Mouse (Mus musculus): ENCODE measurements around the gene Otulin.

The Otulin gene

GRCm38 (mm10) chr15:27578918-27579317, 51.6 kb downstream of the Otulin start:
- no peak for DNase-seq

GRCm38 (mm10) chr15:27577915-27578780, 52.3 kb downstream of the Otulin start:
- no peak for DNase-seq

- DNase-seq: no peak
Measured at GRCm38 (mm10) chr15:27576886-27577285, 53.6 kb downstream of the Otulin start.

- no peak for DNase-seq
Measured at GRCm38 (mm10) chr15:27575932-27576331, 54.6 kb downstream of the Otulin start.

GRCm38 (mm10) chr15:27574992-27575781, 55.3 kb downstream of the Otulin start:
- DNase-seq: no peak

GRCm38 (mm10) chr15:27571179-27571578, 59.3 kb downstream of the Otulin start:
- DNase-seq: no peak

GRCm38 (mm10) chr15:27570385-27570784, 60.1 kb downstream of the Otulin start:
- DNase-seq: no peak

GRCm38 (mm10) chr15:27569924-27570323, 60.6 kb downstream of the Otulin start:
- DNase-seq: no peak

GRCm38 (mm10) chr15:27568371-27568770, 62.1 kb downstream of the Otulin start:
- DNase-seq: no peak

- DNase-seq: no peak
Measured at GRCm38 (mm10) chr15:27567356-27567755, 63.1 kb downstream of the Otulin start.

GRCm38 (mm10) chr15:27565626-27566185, 64.8 kb downstream of the Otulin start:
- DNase-seq: no peak

GRCm38 (mm10) chr15:27564106-27565100, 66.1 kb downstream of the Otulin start:
- DNase-seq: no peak

GRCm38 (mm10) chr15:27560315-27560714, 70.2 kb downstream of the Otulin start:
- no peak for DNase-seq

GRCm38 (mm10) chr15:27558456-27559147, 71.9 kb downstream of the Otulin start:
- DNase-seq: no peak

GRCm38 (mm10) chr15:27553554-27553953, 76.9 kb downstream of the Otulin start:
- DNase-seq: no peak

- no peak for DNase-seq
Measured at GRCm38 (mm10) chr15:27552129-27552700, 78.3 kb downstream of the Otulin start.

GRCm38 (mm10) chr15:27551117-27552114, 79.1 kb downstream of the Otulin start:
- DNase-seq: no peak

GRCm38 (mm10) chr15:27550358-27550992, 80.0 kb downstream of the Otulin start:
- no peak for DNase-seq

- DNase-seq: no peak
Measured at GRCm38 (mm10) chr15:27549878-27550277, 80.6 kb downstream of the Otulin start.

All from liver (tissue).